Mouse (Mus musculus) T-helper 1 cell (primary cell): ENCODE results near the gene Dlx2.

Experiments
- in situ Hi-C: fragments of 300-600 bp; cut with MboI, MseI; formaldehyde crosslinking; loops from one replicate; pipeline ENCODE4 v1.15.1; 2025; ENCODE audit warnings: high pct_unique_total_duplicates

Gene Dlx2

GRCm38 (mm10) chr2:71540611-71541417 is 5.7 kb downstream of the Dlx2 start:
- in situ Hi-C loops, result no loop called here

GRCm38 (mm10) chr2:71534242-71535052 is 12.1 kb downstream of the Dlx2 start:
- in situ Hi-C loops, result no loop called here

GRCm38 (mm10) chr2:71533094-71533493 is 13.5 kb downstream of the Dlx2 start:
- in situ Hi-C loops, result no loop called here

- in situ Hi-C loops, result no loop called here
Measured at GRCm38 (mm10) chr2:71531990-71532970, 14.3 kb downstream of the Dlx2 start.

DNA sequence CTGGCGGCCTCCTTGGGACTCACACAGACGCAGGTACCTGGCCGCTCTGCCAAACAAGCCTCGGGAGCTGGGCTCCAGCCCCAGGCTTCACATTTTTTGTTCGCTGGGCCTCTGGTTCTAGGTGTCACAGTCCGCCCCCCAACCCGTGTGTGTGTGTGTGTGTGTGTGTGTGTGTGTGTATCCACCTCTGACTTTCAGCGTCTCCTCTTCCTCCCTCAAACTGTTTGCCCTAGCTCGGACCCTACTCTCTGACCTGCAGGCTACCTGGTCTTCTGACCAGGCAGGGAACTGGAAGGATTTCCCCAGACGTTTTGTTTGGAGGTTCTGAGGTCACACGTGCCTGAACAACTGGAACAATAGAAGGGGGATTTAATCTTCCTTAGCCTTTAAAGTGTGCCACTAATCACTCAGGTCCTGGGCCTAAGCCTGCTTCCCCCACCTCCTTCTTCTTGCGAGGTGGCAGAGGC is 15.4 kb downstream of the Dlx2 start:
- in situ Hi-C loops, result no loop called here

GRCm38 (mm10) chr2:71530391-71531123 is 16.0 kb downstream of the Dlx2 start:
- in situ Hi-C loops, result no loop called here

- in situ Hi-C loops, result loop anchor here (5.0 kb wide), 1 partner anchor 77 kb away; the partner anchor contains the start of gene Metap1d
Measured at GRCm38 (mm10) chr2:71529511-71530351, 16.8 kb downstream of the Dlx2 start.

- in situ Hi-C loops, result loop anchor here (5.0 kb wide), 1 partner anchor 77 kb away; the partner anchor contains the start of gene Metap1d
Measured at GRCm38 (mm10) chr2:71528714-71529510, 17.6 kb downstream of the Dlx2 start.

DNA sequence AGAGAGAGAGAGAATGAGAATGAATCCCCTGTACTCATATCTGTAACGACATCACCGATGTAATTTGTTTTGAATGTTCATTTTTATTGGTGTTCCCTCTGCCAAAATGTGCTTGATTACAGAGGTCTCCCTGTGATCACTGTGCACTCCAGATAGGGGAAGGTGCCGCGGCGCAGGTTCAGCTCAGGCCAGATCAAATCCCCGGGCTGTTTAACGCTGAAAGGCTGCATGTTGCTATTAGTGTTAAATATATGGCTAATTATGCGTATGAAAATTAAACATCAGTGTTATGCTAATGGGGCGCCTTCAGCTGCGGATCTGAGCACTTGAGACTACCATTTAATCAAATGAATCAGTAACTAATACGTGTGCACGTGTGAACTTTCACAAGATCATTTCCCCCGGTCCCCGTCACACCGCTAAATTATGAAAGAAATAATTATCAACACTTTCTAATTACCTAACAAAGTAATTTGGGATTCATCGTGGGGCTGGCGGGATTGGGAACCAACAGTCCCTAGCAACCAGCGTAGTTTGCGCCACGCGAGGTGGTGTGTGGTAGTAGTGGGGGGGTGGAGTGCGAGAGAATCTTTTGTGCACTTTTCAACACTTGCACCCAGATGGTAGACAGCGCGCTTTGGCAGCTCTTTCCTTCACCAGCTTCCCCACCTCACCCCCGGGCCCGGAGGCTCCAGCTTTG is 18.4 kb downstream of the Dlx2 start, which contains the start of gene Dlx1:
Dlx1 (plus strand) TSS at position 100 of the 700 bp plus-strand sequence.
- in situ Hi-C loops, result loop anchor here (5.0 kb wide), 1 partner anchor 76 kb away; the partner anchor contains the start of gene Metap1d

- in situ Hi-C loops, result loop anchor here (5.0 kb wide), 1 partner anchor 75 kb away; the partner anchor contains the start of gene Metap1d
Measured at GRCm38 (mm10) chr2:71527323-71528013, 19.1 kb downstream of the Dlx2 start.

GRCm38 (mm10) chr2:71526595-71527322 is 19.8 kb downstream of the Dlx2 start:
- in situ Hi-C loops, result loop anchor here (5.0 kb wide), 1 partner anchor 74 kb away; the partner anchor contains the start of gene Metap1d

- in situ Hi-C loops, result loop anchor here (5.0 kb wide), 1 partner anchor 72 kb away; the partner anchor contains the start of gene Metap1d
Measured at GRCm38 (mm10) chr2:71524763-71525162, 21.8 kb downstream of the Dlx2 start.

- in situ Hi-C loops, result no loop called here
Measured at GRCm38 (mm10) chr2:71523431-71523830, 23.1 kb downstream of the Dlx2 start.

GRCm38 (mm10) chr2:71522871-71523270 is 23.7 kb downstream of the Dlx2 start:
- in situ Hi-C loops, result no loop called here

- in situ Hi-C loops, result no loop called here
Measured at GRCm38 (mm10) chr2:71517466-71518099, 29.0 kb downstream of the Dlx2 start.

GRCm38 (mm10) chr2:71516995-71517394 is 29.6 kb downstream of the Dlx2 start:
- in situ Hi-C loops, result no loop called here
